Mouse (Mus musculus): Measurements from ENCODE around the gene Gm10295.

Gene Gm10295

DNA sequence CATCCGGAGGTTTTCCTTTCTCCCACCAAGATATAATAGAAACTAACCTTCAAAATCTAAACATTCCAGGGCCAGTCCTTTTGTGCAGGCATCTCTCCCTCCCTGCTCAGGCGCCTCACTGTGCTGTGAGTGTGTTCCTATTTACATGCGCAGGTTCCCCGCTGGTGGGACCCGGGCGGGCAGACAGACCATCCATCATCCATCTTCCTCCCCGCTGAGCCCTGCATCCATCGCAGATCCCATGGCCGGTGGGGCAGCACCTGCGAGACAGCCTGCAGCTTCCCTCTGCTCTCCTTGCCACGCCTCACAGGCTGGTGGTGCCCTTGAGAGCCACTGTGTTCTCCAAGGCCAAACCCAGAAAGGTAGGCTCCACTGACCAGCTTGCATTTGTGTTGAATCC lies at the start of gene Gm10295:
Gm10295 (minus strand) TSS at position 122 of the 400 bp plus-strand sequence.
- DNase-seq (ENCODE audit: low spot score in 2 of 2) = no peak

GRCm38 (mm10) chr7:71401032-71401431 lies 49.7 kb upstream of the Gm10295 start:
- DNase-seq (ENCODE audit: low spot score in 2 of 2) = no peak

- DNase-seq (ENCODE audit: low spot score in 2 of 2) = no peak
These were observed 48.8 kb upstream of the Gm10295 start for GRCm38 (mm10) chr7:71399891-71400632.

DNA sequence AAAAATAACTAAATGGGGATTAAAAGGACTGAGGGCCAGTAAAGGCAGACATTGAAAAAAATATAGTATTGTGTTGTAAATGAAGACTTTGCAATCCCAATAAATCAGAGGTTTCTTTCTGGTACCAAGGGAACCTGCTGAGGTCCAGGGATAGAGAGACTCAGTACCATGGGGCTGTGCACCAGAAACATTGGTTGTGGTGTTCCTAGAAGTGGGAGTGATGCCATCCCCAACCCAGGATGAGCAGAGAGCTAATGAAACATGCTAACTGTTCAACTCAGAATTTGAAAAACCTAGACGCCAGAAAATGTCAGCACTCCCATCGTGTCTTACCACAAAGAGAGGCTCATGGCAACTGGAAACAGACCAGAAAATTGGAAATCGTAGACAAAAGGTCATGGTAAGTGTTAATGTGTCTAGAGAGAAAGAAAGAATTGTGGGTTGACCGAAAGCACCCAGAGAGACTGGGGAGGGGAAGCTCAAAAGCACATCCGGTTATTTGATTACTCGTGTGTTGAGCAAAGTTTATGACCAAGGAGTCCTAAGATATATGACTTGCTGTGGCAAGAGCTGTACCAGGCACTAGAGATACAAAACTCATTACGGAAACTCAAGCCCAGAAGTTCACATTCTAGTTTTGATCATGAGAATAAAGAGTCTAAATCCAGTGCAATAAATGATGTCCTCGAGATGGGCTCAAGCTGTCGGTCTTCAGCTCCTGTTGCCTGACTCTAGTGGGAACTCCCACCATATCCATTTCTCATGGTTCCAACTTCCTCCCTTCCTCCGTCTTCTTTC lies 47.9 kb upstream of the Gm10295 start:
- no peak for DNase-seq (ENCODE audit: low spot score in 2 of 2)

- DNase-seq (ENCODE audit: low spot score in 2 of 2) = no peak
These were observed 47.1 kb upstream of the Gm10295 start for GRCm38 (mm10) chr7:71398389-71398788.

DNA sequence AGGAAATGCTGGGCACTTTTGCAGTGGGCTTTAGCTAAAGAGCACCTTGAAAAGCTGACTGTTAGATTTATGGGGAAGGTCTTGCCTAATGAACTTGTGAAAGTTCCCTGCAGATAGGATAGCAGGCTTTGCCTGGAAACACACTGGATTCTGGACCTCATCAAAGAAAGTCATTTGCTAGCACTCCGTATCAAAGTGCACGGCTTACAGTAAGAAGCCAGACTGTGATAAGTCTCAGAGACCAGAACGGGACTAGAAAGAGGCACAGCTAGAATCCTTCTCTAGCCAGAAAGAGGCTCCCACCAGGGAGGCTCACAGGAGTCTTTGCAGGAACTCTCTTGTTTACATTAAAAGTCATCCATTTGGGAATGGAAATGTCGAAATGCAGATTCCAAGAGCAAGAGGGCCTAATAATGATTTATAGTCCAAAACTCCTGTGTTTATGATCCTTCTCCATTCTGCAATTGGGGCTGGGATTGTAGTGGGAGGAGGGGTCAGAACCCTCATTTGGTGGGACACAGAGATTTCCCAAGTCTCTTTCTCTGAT lies 41.6 kb upstream of the Gm10295 start:
- no peak for DNase-seq (ENCODE audit: low spot score in 2 of 2)

GRCm38 (mm10) chr7:71391333-71391732 lies 40.0 kb upstream of the Gm10295 start:
- DNase-seq (ENCODE audit: low spot score in 2 of 2) = no peak

- DNase-seq (ENCODE audit: low spot score in 2 of 2) = no peak
These were observed 39.0 kb upstream of the Gm10295 start for GRCm38 (mm10) chr7:71390291-71390690.

GRCm38 (mm10) chr7:71386050-71386449 lies 34.8 kb upstream of the Gm10295 start:
- DNase-seq (ENCODE audit: low spot score in 2 of 2) = no peak

DNA sequence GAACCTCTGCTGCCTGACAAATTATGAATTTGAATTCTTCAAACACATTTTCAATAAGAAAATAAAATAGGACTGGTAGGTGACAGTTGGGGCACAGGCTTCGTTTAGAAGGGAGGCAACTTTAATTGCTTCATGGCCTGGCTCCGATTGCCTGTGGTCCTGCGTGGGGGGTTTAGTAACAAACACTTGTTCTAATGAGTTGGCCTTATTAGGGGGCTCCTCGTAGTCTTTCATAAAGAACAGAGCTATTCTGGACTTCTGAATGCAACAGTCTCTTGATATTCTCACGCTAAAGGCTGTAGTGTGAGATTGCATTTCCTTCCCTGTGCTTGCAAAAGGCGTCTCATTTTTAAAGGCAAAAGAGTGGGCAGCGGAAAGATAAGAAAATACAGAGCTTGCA lies 33.6 kb upstream of the Gm10295 start:
- no peak for DNase-seq (ENCODE audit: low spot score in 2 of 2)

GRCm38 (mm10) chr7:71383341-71384130 lies 32.3 kb upstream of the Gm10295 start:
- DNase-seq (ENCODE audit: low spot score in 2 of 2) = no peak

- no peak for DNase-seq (ENCODE audit: low spot score in 2 of 2)
These were observed 28.8 kb upstream of the Gm10295 start for GRCm38 (mm10) chr7:71379826-71380825.

DNA sequence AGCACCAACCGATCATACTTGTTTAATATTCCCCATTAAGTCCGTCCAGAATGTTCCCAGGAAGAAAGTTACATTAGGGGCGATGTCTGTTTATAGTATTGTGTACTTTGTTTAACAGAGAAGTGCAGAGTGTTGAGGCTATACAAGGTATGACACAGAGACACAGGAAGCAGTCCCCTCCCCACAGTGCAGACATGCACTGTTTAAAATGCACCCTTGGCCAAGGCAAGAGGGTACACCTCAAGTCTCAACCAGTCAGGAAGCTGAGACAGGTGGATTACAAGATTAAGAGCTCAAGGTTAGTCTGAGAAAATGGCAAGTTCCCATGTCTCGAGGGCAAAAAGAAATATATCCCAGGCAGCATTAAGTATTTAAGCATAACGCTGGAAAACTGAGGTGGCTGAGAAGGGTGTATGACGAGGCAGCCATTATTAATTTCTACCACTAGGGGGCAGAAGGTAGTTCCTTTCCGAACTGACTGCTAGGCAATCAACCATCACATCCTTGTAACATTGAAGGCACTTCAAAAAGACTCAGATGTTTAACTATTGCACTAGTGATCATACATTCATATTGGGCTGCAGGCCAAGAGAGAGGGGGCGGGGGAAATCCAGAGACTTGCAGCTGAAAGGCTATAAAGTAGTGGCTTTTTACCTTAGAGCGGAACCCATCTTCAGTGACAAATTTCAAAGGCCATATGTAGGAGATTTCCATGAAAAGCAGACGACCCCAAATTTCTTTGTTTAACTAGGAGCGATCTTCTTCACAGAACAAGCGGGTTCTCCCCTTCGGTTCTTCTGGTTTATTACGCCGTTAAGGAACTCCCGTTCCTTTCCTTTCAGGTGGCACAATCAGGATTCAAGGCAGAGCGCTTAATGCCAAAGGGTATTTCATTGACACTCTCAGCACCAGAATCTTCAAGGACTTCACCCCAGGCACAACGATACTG lies 27.8 kb upstream of the Gm10295 start:
- no peak for DNase-seq (ENCODE audit: low spot score in 2 of 2)

GRCm38 (mm10) chr7:71377983-71378382 lies 26.7 kb upstream of the Gm10295 start:
- no peak for DNase-seq (ENCODE audit: low spot score in 2 of 2)

DNA sequence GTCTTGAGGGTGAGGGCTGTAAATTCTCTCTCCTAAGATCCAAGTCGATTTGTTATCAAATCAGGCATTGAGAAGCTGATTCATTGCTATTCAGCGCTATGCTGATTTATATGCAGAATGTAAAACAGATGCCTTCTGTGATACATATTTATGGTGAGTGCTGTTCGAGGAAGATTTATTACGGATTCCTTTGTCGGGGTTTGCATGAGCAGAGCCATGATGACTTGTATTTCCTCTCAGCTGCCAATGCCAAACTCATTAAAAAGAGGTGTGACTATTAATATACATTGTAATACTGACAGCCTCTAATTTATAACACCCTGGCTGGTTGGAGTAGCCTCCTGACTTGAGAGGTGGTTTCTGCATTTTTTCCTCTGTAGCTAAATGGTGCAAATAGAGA lies 22.8 kb upstream of the Gm10295 start:
- DNase-seq (ENCODE audit: low spot score in 2 of 2) = no peak

- DNase-seq (ENCODE audit: low spot score in 2 of 2) = no peak
These were observed 20.6 kb upstream of the Gm10295 start for GRCm38 (mm10) chr7:71371916-71372315.

DNA sequence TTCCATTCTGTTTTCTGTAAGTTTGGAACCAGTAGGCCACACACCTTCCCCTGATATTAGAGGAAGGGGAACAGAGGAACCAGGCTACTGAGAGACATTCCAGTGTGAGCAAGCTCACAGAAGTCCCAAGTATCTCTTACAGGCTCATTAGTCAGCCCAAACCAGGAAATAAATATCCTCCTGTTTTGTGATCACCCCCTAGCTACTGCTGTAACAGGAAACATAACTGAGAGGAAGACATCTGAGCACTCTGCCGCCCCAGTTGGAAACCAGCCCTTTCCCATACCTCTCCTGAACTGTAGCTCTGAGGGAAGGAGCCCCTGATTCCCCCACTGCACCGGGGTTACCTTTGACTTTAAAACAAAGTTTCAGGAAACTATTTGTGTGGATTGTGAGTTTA lies 19.5 kb upstream of the Gm10295 start:
- DNase-seq (ENCODE audit: low spot score in 2 of 2) = no peak

GRCm38 (mm10) chr7:71370128-71370527 lies 18.8 kb upstream of the Gm10295 start:
- DNase-seq (ENCODE audit: low spot score in 2 of 2) = no peak

DNA sequence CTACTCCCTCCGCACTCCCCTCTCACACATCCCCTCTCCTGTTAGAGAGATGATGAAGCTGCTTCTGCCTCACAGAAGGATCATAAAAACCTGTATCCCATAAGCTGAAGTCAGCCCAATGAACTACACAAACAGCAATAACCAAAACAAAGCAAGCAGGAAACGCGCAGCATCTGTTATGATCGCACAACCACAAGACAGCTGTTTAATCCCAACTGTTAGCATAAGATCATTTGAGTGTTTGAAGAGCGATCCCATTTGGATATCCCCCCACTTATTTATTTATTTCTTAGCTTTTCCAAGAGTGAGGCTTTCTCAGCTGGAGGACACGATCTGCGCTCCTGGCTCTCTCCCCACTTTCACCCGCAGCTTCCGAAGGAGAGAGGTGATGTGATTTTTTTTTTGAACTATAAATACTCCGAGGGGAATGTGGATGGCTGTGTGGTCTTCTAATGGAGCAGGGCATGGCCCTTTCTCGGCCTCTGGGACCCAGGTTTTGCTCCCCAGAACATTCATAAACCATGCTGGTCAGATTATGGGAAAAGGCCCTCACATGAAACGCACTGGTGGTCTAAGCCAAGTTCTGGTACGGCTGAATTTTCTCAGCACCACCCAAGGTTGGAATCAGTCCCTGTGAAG lies 17.4 kb upstream of the Gm10295 start:
- no peak for DNase-seq (ENCODE audit: low spot score in 2 of 2)
